Mouse (Mus musculus) thymus, adult 2 months (tissue): ENCODE measurements around the gene Car8. TPM values are rescaled to one million over a fixed set of nuclear protein-coding genes. Genes with fewer than 3 reads are reported as not detected.

Experiments used
- DNase-seq: peaks from one replicate; pipeline ENCODE4 v3.0.0; 2021
- H3K27ac ChIP-seq: fragments of 200-500 bp; 2 replicates; pipeline ENCODE4 v1.5.1; 2012; ENCODE audit warnings: low read length, control low read depth; ENCODE audit not compliant: control insufficient read depth, insufficient read depth
- H3K27me3 ChIP-seq: fragments of 200-500 bp; 2 replicates; pipeline ENCODE4 v1.6.1; 2012; ENCODE audit warnings: mild to moderate bottlenecking, low read length, moderate library complexity, mixed read lengths; ENCODE audit not compliant: control insufficient read depth, insufficient read depth
- H3K36me3 ChIP-seq: fragments of 200-500 bp; 2 replicates; pipeline ENCODE4 v1.6.1; 2012; ENCODE audit warnings: mild to moderate bottlenecking, low read length, moderate library complexity; ENCODE audit not compliant: control insufficient read depth, insufficient read depth
- H3K4me1 ChIP-seq: fragments of 200-500 bp; replicated peaks from 2 replicates; pipeline ENCODE4 v1.6.1; 2012; ENCODE audit warnings: low read length; ENCODE audit not compliant: control insufficient read depth, insufficient read depth
- H3K4me3 ChIP-seq: fragments of 200-500 bp; 2 replicates; pipeline ENCODE4 v1.5.1; 2012; ENCODE audit warnings: mild to moderate bottlenecking, low read length, control low read depth, moderate library complexity; ENCODE audit not compliant: control insufficient read depth, insufficient read depth
- CTCF ChIP-seq: fragments of 200-500 bp; IDR thresholded peaks from 2 replicates; pipeline ENCODE4 v1.5.1; 2012; ENCODE audit warnings: mild to moderate bottlenecking, control low read depth, low read length, moderate library complexity, borderline replicate concordance; ENCODE audit not compliant: control insufficient read depth, poor library complexity, insufficient read depth; ENCODE audit errors: extremely low read depth
- POLR2A ChIP-seq: fragments of 200-500 bp; IDR thresholded peaks from 2 replicates; pipeline ENCODE4 v1.6.1; 2012; ENCODE audit warnings: mild to moderate bottlenecking, low read length, control low read depth, moderate library complexity; ENCODE audit not compliant: control insufficient read depth, poor library complexity, insufficient read depth; ENCODE audit errors: extremely low read depth
- WGBS: fragments of 180-500 bp; shearing (Covaris S2); methylation state at CpG from one replicate; pipeline ENCODE4 v1.1.7; 2018; 5-methylcytosine and 5-hydroxymethylcytosine counted together
- polyA plus RNA-seq: library from polyadenylated mRNA; depleted of rRNA; stranded (reverse); fragments of >200 nt; gene quantifications from 2 replicates; pipeline ENCODE4 v1.2.3, GENCODE M21; 2012; rRNA removed

The Car8 gene
- polyA plus RNA-seq, result 0.19 and 0.35 TPM in 2 replicates

DNA sequence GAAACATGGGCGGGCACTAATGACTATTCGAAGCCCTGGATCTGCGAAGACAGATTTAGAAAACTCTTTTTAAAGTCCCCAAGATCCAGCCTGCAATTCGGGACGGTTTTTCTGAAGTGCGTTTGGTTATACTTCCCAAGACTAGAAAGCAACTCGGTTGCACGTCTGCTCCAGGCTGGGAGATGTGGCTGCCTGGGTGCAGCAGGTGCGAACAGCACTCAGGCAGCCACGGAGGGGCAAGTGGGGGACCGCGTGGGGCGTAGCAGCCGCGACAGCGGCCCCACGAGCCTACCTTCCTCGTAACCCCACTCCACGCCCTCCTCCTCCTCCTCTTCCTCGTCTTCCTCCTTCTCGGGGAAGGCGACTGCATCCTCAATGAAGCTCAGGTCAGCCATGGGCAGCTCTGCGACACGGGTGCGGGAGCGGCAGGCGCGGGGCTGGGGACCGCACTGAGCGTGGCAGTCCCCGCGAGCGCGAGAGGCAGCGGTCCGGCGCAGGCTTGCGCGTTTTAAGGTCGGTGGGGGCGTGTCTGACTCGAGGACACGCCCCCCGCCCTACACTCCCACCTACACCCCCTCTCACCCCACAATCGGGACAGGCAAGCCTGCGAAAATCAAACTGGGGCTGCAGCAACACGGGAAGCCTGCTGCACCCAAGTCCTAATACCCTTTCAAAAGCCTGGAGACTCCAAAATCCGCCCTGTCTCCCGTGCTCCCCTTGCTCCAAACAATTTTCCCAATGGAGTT, at the start of gene Car8:
Gene Car8 (minus strand): TSS at position 482 of the 746 bp plus-strand sequence.
- WGBS, result 2% methylated on average over 49 of the region's 49 CpGs
- Histone ChIP-seq H3K27ac (no peak within 1 kb of the TSS), H3K4me3 (peak within 1 kb of the TSS; percentile 53), H3K36me3 (no peaks in the 10 kb centered on the region), H3K4me1 (peaks cover 9% of the 10 kb centered on the region), H3K27me3 (no peaks in the 10 kb centered on the region)
- no peak for TF ChIP-seq CTCF
- TF ChIP-seq POLR2A, result no peak
- DNase-seq, result peak; percentile 38

DNA sequence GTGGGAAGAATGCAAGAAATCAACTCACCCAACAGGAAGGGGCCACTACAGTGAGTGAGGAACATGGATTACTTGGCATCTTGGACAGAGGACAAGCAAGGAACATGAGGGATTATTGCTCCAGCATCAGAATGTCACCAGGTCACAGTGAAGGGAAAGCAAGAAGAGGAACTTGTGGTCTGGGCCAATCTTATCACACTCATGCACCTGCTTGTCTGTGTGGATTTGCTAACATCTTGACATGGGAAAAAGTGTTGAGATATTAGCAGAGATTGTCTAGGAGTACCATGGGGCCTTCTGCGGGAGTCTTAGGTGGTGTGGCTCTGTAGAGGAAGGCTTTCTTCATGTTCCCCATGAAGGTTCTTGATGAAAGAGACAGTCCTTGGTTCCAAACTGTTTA, 46.1 kb upstream of the Car8 start:
- no peaks in the 10 kb centered on the region for H3K27me3 ChIP-seq
- TF ChIP-seq POLR2A, result no peak
- no peak for TF ChIP-seq CTCF
- H3K27ac ChIP-seq, result no peak overlapping the region
- no peak overlapping the region for H3K4me3 ChIP-seq
- WGBS, result 8% methylated on average over 1 of the region's 1 CpGs
- no peaks in the 10 kb centered on the region for H3K4me1 ChIP-seq
- DNase-seq, result no peak
- no peaks in the 10 kb centered on the region for H3K36me3 ChIP-seq

DNA sequence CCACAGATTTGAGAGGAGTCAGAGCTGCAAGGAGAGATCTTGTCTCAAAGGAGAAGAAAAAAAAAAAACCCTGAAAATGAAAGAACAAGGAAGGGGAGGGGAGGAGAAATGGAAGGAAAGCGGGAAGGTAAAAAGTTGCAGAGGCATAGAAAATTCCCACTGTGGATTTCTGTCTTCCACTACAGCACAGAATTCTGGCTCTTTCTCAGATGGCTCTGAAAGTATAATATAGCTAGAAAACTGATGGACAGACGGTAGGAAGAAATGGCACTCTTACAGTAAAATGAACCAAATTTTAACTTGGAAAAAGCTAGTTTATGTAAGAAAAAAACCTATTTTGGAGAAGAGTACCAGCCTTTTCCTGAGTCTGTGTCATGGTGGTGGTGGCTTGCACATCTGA, 39.3 kb upstream of the Car8 start:
- Histone ChIP-seq H3K36me3 (no peaks in the 10 kb centered on the region), H3K27me3 (no peaks in the 10 kb centered on the region), H3K4me1 (no peaks in the 10 kb centered on the region), H3K4me3 (no peak overlapping the region), H3K27ac (no peak overlapping the region)
- DNase-seq, result no peak
- WGBS, result 99% methylated on average over 2 of the region's 2 CpGs
- TF ChIP-seq CTCF (no peak), POLR2A (no peak)

DNA sequence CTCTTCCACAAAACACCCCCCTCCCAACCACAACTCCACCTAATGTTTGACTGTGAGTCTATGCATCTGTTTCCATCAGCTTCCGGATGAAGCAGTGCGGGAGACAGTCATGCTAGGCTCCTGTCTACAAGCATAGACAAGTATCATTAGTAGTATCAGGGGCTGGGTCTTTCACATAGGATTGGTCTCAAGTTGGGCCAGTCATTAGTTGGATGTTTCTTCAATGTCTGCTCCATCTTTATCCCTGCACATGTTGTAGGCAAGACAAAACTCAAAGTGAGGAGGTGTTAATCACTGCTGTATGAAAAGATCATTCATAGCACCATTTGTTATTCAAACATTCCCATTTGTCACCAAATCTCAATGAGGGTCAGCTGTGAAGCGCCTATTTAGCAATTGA, 11.0 kb upstream of the Car8 start:
- Histone ChIP-seq H3K36me3 (no peaks in the 10 kb centered on the region), H3K4me1 (no peaks in the 10 kb centered on the region), H3K27me3 (no peaks in the 10 kb centered on the region), H3K27ac (no peak overlapping the region), H3K4me3 (no peak overlapping the region)
- 95% methylated on average over 3 of the region's 3 CpGs for WGBS
- DNase-seq, result no peak
- TF ChIP-seq CTCF, result no peak
- TF ChIP-seq POLR2A, result no peak

DNA sequence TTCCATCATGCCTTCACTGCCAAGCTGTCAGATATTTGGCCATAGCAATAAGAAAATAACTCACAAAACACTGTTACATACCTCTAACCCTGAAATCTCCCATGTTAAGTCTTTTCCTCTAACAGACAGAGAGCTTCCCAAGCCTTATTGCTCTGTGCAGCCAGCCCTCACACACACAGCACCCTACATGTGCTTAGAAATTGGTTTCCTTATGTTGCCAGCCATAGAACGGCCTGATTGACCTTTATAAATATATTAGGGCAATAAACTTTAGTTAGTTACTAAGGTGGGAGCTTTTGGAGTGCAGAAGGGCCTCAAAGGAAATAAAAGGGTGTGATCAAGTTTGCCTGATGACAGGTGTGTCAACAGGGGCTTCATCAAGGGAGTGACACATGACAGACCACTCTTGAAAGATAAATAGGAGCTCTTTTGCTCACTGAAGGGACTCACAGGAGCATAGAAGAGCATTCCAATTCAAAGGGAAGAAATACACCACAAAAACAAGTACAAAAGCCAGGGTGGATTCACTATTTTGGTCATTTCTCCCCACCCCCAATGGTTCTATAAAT, 6.7 kb upstream of the Car8 start:
- Histone ChIP-seq H3K27me3 (no peaks in the 10 kb centered on the region), H3K4me3 (no peak overlapping the region), H3K27ac (no peak overlapping the region), H3K36me3 (no peaks in the 10 kb centered on the region), H3K4me1 (no peaks in the 10 kb centered on the region)
- 98% methylated on average over 1 of the region's 1 CpGs for WGBS
- TF ChIP-seq POLR2A (no peak), CTCF (no peak)
- DNase-seq, result no peak

DNA sequence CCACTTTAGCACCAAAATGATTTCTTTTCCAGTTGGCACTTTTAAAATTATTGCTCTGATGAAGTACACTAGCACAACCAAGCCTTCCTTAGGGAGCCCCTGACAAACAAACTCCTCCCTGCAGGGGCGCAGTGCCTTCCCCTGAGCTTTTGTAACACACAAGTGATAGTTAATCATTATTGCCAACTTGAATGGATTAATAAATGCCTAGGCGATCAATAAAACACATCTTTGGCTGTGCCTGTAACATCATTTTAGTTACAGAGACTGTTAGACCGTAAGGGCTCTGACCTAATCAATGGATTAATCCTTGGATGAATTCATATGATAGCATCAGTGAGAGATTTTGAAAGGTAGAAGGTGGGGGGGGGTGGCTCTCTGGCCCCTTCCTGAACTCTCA, 6.2 kb upstream of the Car8 start:
- 94% methylated on average over 3 of the region's 3 CpGs for WGBS

DNA sequence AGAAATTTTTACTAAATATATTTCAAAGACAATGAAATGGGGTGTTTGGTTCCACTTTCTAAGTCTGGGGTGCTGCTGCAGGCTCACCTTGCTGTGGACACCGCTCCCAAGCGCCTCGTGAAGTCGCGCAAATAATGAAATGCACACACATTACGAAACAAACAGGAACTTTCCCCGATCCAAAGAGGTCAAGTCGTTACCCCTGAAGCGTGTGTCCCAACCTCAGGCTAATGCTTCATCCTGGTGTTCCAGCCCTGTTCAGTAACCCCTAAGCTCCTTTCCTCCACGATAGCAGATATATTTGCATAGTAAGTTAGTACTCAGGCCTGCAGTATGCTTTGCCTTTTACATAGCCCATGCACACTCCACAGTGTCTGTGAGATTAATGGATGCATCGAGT, 858 bp upstream of the Car8 start:
- DNase-seq, result no peak
- Histone ChIP-seq H3K36me3 (no peaks in the 10 kb centered on the region), H3K4me1 (peaks cover 9% of the 10 kb centered on the region), H3K27ac (no peak overlapping the region), H3K27me3 (no peaks in the 10 kb centered on the region), H3K4me3 (no peak overlapping the region)
- TF ChIP-seq CTCF, result no peak
- TF ChIP-seq POLR2A, result no peak
- 95% methylated on average over 11 of the region's 11 CpGs for WGBS

More for the DNA sequence above, 6.2 kb upstream of the Car8 start:
- no peak overlapping the region for H3K4me3 ChIP-seq
- H3K27ac ChIP-seq, result no peak overlapping the region
- DNase-seq, result no peak
- no peaks in the 10 kb centered on the region for H3K27me3 ChIP-seq
- no peaks in the 10 kb centered on the region for H3K36me3 ChIP-seq
- no peaks in the 10 kb centered on the region for H3K4me1 ChIP-seq
- TF ChIP-seq POLR2A (no peak), CTCF (no peak)
